ENCODE assay signal across 8 mouse cellular contexts in genomic region chr2:166324439-166324838, GRCm38 (mm10).
A peak's percentile ranks its signal among the peaks of the same experiment; 100 is the strongest.
DNase-seq lines count a peak whose midpoint lies in the region; ATAC-seq and TF ChIP-seq lines count a peak whose summit lies in the region.

No protein-coding gene starts in this region.

- peaks cover 69% of the 10 kb centered on the region for H3K27me3 ChIP-seq in midbrain, embryonic 13.5 days
- H3K27me3 ChIP-seq in midbrain, embryonic 10.5 days (ENCODE audit: low read depth, poor library complexity, severe bottlenecking), result peaks cover 61% of the 10 kb centered on the region
- no peaks in the 10 kb centered on the region for H3K27me3 ChIP-seq in embryonic facial prominence, embryonic 15.5 days
- H3K27me3 ChIP-seq in kidney, adult 2 months (replicated peaks; ENCODE audit: control insufficient read depth, insufficient read depth, low read length), result no peaks in the 10 kb centered on the region
- no peaks in the 10 kb centered on the region for H3K27me3 ChIP-seq in liver, postnatal 0 days (ENCODE audit: insufficient read depth, low read length)

- WGBS in midbrain, embryonic 13.5 days, result 30% methylated on average over 10 of the region's 10 CpGs
- 82% methylated on average over 10 of the region's 10 CpGs for WGBS in midbrain, embryonic 10.5 days
- 17% methylated on average over 10 of the region's 10 CpGs for WGBS in embryonic facial prominence, embryonic 15.5 days
- whole genome bisulfite sequencing in kidney, adult 2 months, result 18% methylated on average over 10 of the region's 10 CpGs
- WGBS in liver, postnatal 0 days (ENCODE audit: insufficient replicate concordance), result 60% methylated on average over 10 of the region's 10 CpGs

- peak; percentile 68 for ATAC-seq in midbrain, embryonic 13.5 days
- peak; percentile 68; the same call in 1 of the 2 replicates for ATAC-seq in embryonic facial prominence, embryonic 15.5 days (ENCODE audit: insufficient number of reproducible peaks, low FRiP score, low TSS enrichment, low read depth)
- no peak for ATAC-seq in liver, postnatal 0 days

- no peak overlapping the region for H3K4me2 ChIP-seq in midbrain, embryonic 13.5 days (replicated peaks)
- no peak overlapping the region for H3K4me2 ChIP-seq in embryonic facial prominence, embryonic 15.5 days (replicated peaks)
- no peak overlapping the region for H3K4me2 ChIP-seq in liver, postnatal 0 days (ENCODE audit: low read depth, low read length)

- TF ChIP-seq EP300 in liver, postnatal 0 days (IDR thresholded peaks at IDR 0.05; ENCODE audit: low read depth), result no peak

- no peak for TF ChIP-seq CTCF in kidney, adult 2 months (conservative IDR thresholded peaks at IDR 0.05; ENCODE audit: insufficient read depth, insufficient read length, low read depth, low read length)
- TF ChIP-seq CTCF in liver, postnatal 0 days (IDR thresholded peaks at IDR 0.05; ENCODE audit: low read depth), result no peak

- H3K4me3 ChIP-seq in midbrain, embryonic 13.5 days (replicated peaks), result no peak overlapping the region
- H3K4me3 ChIP-seq in midbrain, embryonic 10.5 days, result no peak overlapping the region
- no peak overlapping the region for H3K4me3 ChIP-seq in embryonic facial prominence, embryonic 15.5 days (replicated peaks)
- no peak overlapping the region for H3K4me3 ChIP-seq in kidney, adult 2 months (ENCODE audit: insufficient read depth, low read depth, low read length)
- no peak overlapping the region for H3K4me3 ChIP-seq in liver, postnatal 0 days (ENCODE audit: low read depth, low read length)

- H3K4me1 ChIP-seq in midbrain, embryonic 13.5 days (replicated peaks), result peaks cover 30% of the 10 kb centered on the region
- peaks cover 24% of the 10 kb centered on the region for H3K4me1 ChIP-seq in midbrain, embryonic 10.5 days
- peaks cover 37% of the 10 kb centered on the region for H3K4me1 ChIP-seq in embryonic facial prominence, embryonic 15.5 days
- peaks cover 3% of the 10 kb centered on the region; the same call in 1 of the 2 replicates for H3K4me1 ChIP-seq in kidney, adult 2 months (ENCODE audit: control insufficient read depth, insufficient read depth, low read length)
- no peaks in the 10 kb centered on the region for H3K4me1 ChIP-seq in liver, postnatal 0 days (ENCODE audit: insufficient read depth)

- no peak overlapping the region for H3K27ac ChIP-seq in midbrain, embryonic 13.5 days
- no peak overlapping the region for H3K27ac ChIP-seq in midbrain, embryonic 10.5 days (replicated peaks)
- H3K27ac ChIP-seq in embryonic facial prominence, embryonic 15.5 days (replicated peaks), result peak overlapping the region; percentile 77
- no peak overlapping the region for H3K27ac ChIP-seq in kidney, adult 2 months (ENCODE audit: insufficient read depth, low read depth, low read length)
- H3K27ac ChIP-seq in liver, postnatal 0 days (ENCODE audit: low read depth), result no peak overlapping the region

- no peak for TF ChIP-seq POLR2A in kidney, adult 2 months (IDR thresholded peaks at IDR 0.05; ENCODE audit: low read depth, low read length)

- no peaks in the 10 kb centered on the region for H3K9me3 ChIP-seq in midbrain, embryonic 13.5 days
- H3K9me3 ChIP-seq in midbrain, embryonic 10.5 days (replicated peaks), result no peaks in the 10 kb centered on the region
- no peaks in the 10 kb centered on the region for H3K9me3 ChIP-seq in embryonic facial prominence, embryonic 15.5 days (replicated peaks)
- no peaks in the 10 kb centered on the region for H3K9me3 ChIP-seq in liver, postnatal 0 days (ENCODE audit: low read length)

- H3K36me3 ChIP-seq in midbrain, embryonic 13.5 days, result no peaks in the 10 kb centered on the region
- no peaks in the 10 kb centered on the region for H3K36me3 ChIP-seq in midbrain, embryonic 10.5 days
- H3K36me3 ChIP-seq in embryonic facial prominence, embryonic 15.5 days, result no peaks in the 10 kb centered on the region
- no peaks in the 10 kb centered on the region for H3K36me3 ChIP-seq in kidney, adult 2 months (ENCODE audit: control insufficient read depth, insufficient read depth, low read length)
- no peaks in the 10 kb centered on the region for H3K36me3 ChIP-seq in liver, postnatal 0 days (replicated peaks; ENCODE audit: insufficient read depth, low read length)

- no peak overlapping the region for H3K9ac ChIP-seq in midbrain, embryonic 13.5 days (replicated peaks)
- no peak overlapping the region for H3K9ac ChIP-seq in embryonic facial prominence, embryonic 15.5 days
- H3K9ac ChIP-seq in liver, postnatal 0 days (replicated peaks), result no peak overlapping the region

- no peak for DNase-seq in midbrain, embryonic 10.5 days (ENCODE audit: low spot score)
- peak; percentile 83 for DNase-seq in kidney, adult 2 months
- peak; percentile 33 for DNase-seq in liver, postnatal 0 days
- DNase-seq in ovary, postnatal 10 days (ENCODE audit: low spot score), result no peak
- no peak for DNase-seq in cerebellum, adult 8-10 months
- no peak for DNase-seq in spleen, postnatal 10 days (ENCODE audit: low spot score in 2 of 2)

Comparison
In these comparisons a context has a peak if more than half of its experiments do, and no peak if none do; other contexts are left out.
1. DNase-seq: peak in kidney, adult 2 months (single experiment) and liver, postnatal 0 days (single experiment); none in midbrain, embryonic 10.5 days (single experiment), ovary, postnatal 10 days (single experiment), cerebellum, adult 8-10 months (single experiment) and spleen, postnatal 10 days (0 of 2).